Mouse (Mus musculus) liver, embryonic 14.5 days (tissue): Measurements from ENCODE around the gene Gm20521. TPM values are rescaled to one million over a fixed set of nuclear protein-coding genes. Genes with fewer than 3 reads are reported as not detected.
"Not testable (repeated sequence)": the region's sequence is repeated elsewhere in the genome, so short reads cannot be mapped to it uniquely, and the experiment has no call there.

Experiments used
- ATAC-seq: fragments of 200-750 bp; cut with Nextera tagmentation; 2 replicates; pipeline ENCODE4 v1.8.0; 2017; ENCODE audit warnings: moderate number of reproducible peaks, mild to moderate bottlenecking, moderate library complexity; ENCODE audit not compliant: insufficient read depth
- DNase-seq, 3 experiments: peaks; one replicate each; pipeline ENCODE4 v3.0.0-alpha.2; 2012 to 2013; ENCODE audit warnings: low read depth in 3 of 3, low spot score in 3 of 3
- H3K27ac ChIP-seq: fragments of 300-500 bp; sonication (generic); 2 replicates; pipeline ENCODE4 v1.5.1; 2014; ENCODE audit warnings: moderate library complexity, mild to moderate bottlenecking, control low read depth, inconsistent platforms
- H3K27me3 ChIP-seq: fragments of 300-500 bp; sonication (generic); 2 replicates; pipeline ENCODE4 v1.6.1; 2014; ENCODE audit warnings: mild to moderate bottlenecking, low read length, moderate library complexity; ENCODE audit not compliant: control insufficient read depth, insufficient read depth
- H3K36me3 ChIP-seq: fragments of 300-500 bp; sonication (generic); replicated peaks from 2 replicates; pipeline ENCODE4 v1.6.1; 2014; ENCODE audit warnings: low read depth; ENCODE audit not compliant: control insufficient read depth, insufficient read depth
- H3K4me1 ChIP-seq, 2 experiments: fragments of 200-500 bp in 1 of 2; fragments of 300-500 bp in 1 of 2; sonication (generic) in 1 of 2; replicated peaks; 2 replicates each; pipeline ENCODE4 v1.6.1; 2012 to 2014; ENCODE audit warnings: antibody characterized with exemption in 1 of 2, inconsistent platforms in 1 of 2, low read length in 1 of 2; ENCODE audit not compliant: control insufficient read depth in 2 of 2, insufficient read depth in 2 of 2
- H3K4me2 ChIP-seq: fragments of 300-500 bp; sonication (generic); 2 replicates; pipeline ENCODE4 v1.6.1; 2014; ENCODE audit warnings: low read depth, mild to moderate bottlenecking, control low read depth, moderate library complexity
- H3K4me3 ChIP-seq, 2 experiments: fragments of 200-500 bp in 1 of 2; fragments of 300-500 bp in 1 of 2; sonication (generic) in 1 of 2; 2 replicates each; pipeline ENCODE4 v1.5.1; 2012 to 2014; ENCODE audit warnings: low read depth in 2 of 2, low read length in 2 of 2, mild to moderate bottlenecking in 2 of 2, control low read depth in 1 of 2, inconsistent platforms in 1 of 2, moderate library complexity in 1 of 2; ENCODE audit not compliant: insufficient read depth in 1 of 2
- H3K9ac ChIP-seq: fragments of 300-500 bp; sonication (generic); replicated peaks from 2 replicates; pipeline ENCODE4 v1.6.1; 2014; ENCODE audit warnings: mild to moderate bottlenecking, control low read depth, moderate library complexity
- H3K9me3 ChIP-seq: fragments of 300-500 bp; sonication (generic); 2 replicates; pipeline ENCODE4 v1.6.1; 2016; ENCODE audit warnings: low read length, mixed read lengths; ENCODE audit not compliant: control insufficient read depth
- CTCF ChIP-seq: IDR thresholded peaks from 2 replicates; pipeline ENCODE4 v1.5.1; 2016; ENCODE audit warnings: antibody characterized with exemption, low read depth, control low read depth
- EP300 ChIP-seq: IDR thresholded peaks from 2 replicates; pipeline ENCODE4 v1.6.1; 2016; ENCODE audit warnings: antibody characterized with exemption, low read depth
- WGBS: fragments of 180-500 bp; shearing (Covaris S2); extraction: QIAGEN DNeasy Blood & Tissue Kit; methylation state at CpG from one replicate; pipeline ENCODE4 v1.1.7; 2014; ENCODE audit not compliant: insufficient replicate concordance; 5-methylcytosine and 5-hydroxymethylcytosine counted together
- polyA plus RNA-seq, 2 experiments: library from polyadenylated mRNA; depleted of rRNA in 1 of 2; stranded (reverse) in 1 of 2; unstranded in 1 of 2; fragments of >200 nt; fragmentation: Nextera tagmentation in 1 of 2; extraction: Ambion mirVana in 1 of 2; gene quantifications; 2 replicates each; pipeline versions ENCODE4 v1.2.1 to v1.2.3; 2012 to 2014

Gene Gm20521
- polyA plus RNA-seq, 2 experiments = 0.06 TPM; not detected in 1

DNA sequence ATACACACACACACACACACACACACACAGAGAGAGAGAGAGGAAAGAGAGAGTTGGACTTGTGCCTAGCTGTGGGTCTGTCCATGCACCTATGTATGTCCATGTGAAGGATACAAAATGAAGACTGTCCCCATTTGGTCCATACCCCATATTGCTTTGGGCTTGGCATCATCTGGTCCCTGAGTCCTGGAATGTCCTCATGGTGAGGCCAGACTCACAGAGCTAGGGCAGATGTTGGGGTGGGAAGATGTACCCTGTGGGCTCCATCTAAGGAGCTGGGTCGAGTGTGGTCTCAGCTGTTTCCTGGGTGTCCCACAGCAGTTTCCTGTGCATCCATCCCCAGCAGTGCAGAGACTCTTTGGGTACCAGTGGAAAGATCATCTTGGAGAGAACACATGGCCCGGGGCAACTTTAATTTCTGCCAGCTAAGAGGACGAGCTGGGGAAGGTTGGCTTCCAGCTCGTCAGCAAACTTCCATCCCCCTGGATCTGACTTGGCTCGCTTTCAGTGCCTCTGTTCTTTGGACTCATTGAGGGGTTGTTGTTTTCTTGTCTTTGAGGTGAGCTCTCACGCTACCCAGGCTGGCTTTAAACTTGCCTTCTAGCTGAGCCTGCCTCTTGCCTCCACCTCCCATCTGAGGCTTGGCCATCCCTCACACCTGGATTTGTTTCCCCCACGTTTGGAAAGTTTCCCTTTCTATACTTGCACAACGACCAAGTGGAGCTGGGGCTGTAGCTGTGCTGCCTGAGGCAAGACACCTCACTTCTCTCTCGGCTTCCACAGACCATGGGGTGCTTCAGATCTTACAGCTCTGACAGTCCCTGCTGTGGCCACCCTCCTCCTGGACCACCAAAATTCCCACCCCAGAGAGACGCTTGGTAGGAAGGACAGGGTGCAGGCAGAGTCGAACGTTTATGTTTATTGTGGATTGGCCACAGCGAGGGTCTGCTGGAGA is 58.1 kb downstream of the Gm20521 start:
- WGBS = 40% methylated on average over 13 of the region's 13 CpGs
- no peaks in the 10 kb centered on the region for H3K9me3 ChIP-seq
- no peaks in the 10 kb centered on the region for H3K27me3 ChIP-seq
- no peak overlapping the region for H3K9ac ChIP-seq
- H3K27ac ChIP-seq = no peak overlapping the region
- DNase-seq (no peak), ATAC-seq (no peak)
- H3K4me2 ChIP-seq = no peak overlapping the region
- H3K36me3 ChIP-seq = no peaks in the 10 kb centered on the region
- H3K4me1 ChIP-seq = no peaks in the 10 kb centered on the region
- no peak overlapping the region for H3K4me3 ChIP-seq
- TF ChIP-seq CTCF (no peak), EP300 (no peak)

DNA sequence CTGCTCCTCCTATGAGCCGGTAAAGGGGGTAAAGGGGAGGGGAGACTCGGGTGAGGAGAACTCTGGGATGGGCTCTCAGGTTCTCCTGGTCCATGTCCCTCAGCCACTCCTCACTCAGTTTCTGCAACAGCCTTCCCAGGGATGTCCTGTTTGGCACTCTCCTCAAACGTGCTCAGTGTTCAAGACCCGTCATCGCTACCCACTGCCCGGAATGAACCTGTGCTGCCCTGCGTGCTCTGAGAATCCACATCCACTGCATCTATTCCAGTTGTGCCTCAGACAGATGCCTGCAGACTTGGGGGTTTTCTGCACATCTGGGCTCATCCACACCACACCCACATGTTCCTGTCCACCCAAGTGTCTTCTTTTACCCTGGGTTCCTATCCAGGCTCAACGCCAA is 59.2 kb downstream of the Gm20521 start:
- WGBS = 70% methylated on average over 8 of the region's 8 CpGs
- ATAC-seq = no peak
- DNase-seq = no peak
- Histone ChIP-seq H3K27me3 (no peaks in the 10 kb centered on the region), H3K9me3 (no peaks in the 10 kb centered on the region), H3K27ac (no peak overlapping the region), H3K4me2 (no peak overlapping the region), H3K36me3 (no peaks in the 10 kb centered on the region), H3K4me1 (no peaks in the 10 kb centered on the region), H3K4me3 (no peak overlapping the region), H3K9ac (no peak overlapping the region)
- TF ChIP-seq CTCF = no peak
- TF ChIP-seq EP300 = no peak

DNA sequence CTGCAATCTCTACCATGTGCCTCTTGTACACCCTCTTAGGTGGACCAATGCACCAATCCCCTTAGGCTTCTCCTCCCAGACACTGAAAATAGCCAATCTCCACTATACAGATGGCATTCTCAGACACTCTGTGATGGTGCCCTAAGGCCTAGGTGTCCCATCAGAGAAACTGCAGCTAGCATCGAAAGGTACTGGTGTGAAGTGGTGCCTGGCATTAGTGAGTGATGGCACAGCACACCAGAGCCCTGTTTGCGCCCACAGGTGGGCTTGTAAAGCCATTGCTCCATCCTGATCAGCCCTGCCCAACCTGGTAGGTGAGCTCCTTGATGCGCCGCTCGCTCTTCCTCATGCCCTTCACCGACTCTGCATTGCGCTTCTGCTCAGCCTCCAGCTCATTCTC is 60.7 kb downstream of the Gm20521 start:
- no peak overlapping the region for H3K4me2 ChIP-seq
- no peak overlapping the region for H3K9ac ChIP-seq
- no peaks in the 10 kb centered on the region for H3K36me3 ChIP-seq
- DNase-seq (no peak), ATAC-seq (no peak)
- H3K4me1 ChIP-seq = no peaks in the 10 kb centered on the region
- no peak overlapping the region for H3K27ac ChIP-seq
- no peaks in the 10 kb centered on the region for H3K27me3 ChIP-seq
- WGBS = 75% methylated on average over 7 of the region's 7 CpGs
- TF ChIP-seq CTCF (no peak), EP300 (no peak)
- H3K9me3 ChIP-seq = no peaks in the 10 kb centered on the region
- no peak overlapping the region for H3K4me3 ChIP-seq

DNA sequence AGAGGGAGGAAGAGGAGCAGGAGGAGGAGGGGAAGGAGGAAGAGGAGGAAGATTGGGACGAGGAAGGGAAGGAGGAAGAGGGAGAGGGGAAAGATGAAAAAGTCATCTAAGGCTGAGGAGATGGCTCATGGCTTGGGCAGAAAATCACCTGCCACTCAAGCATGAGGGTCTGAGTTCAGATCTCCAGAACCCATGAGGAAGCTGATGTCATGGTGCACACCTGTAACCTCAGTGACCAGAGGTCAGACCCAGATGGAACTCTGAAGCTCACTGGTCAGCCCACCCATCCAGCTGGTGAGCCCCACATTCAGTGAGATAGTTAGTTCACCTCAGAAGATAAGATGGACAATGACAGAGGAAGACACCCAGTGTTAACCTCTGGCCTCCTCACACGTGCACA is 61.7 kb downstream of the Gm20521 start:
- no peaks in the 10 kb centered on the region for H3K9me3 ChIP-seq
- no peak for ATAC-seq
- H3K27me3 ChIP-seq = no peaks in the 10 kb centered on the region
- H3K4me1 ChIP-seq = no peaks in the 10 kb centered on the region
- H3K4me2 ChIP-seq = no peak overlapping the region
- DNase-seq = no peak
- no peak overlapping the region for H3K4me3 ChIP-seq
- 34% methylated on average over 2 of the region's 2 CpGs for WGBS
- no peaks in the 10 kb centered on the region for H3K36me3 ChIP-seq
- TF ChIP-seq CTCF (no peak), EP300 (no peak)
- H3K27ac ChIP-seq = no peak overlapping the region
- H3K9ac ChIP-seq = no peak overlapping the region

GRCm38 (mm10) chr14:54945975-54946704 is 62.9 kb downstream of the Gm20521 start:
- TF ChIP-seq EP300 = no peak
- 69% methylated on average over 19 of the region's 19 CpGs for WGBS
- DNase-seq = no peak

GRCm38 (mm10) chr14:54947008-54947407 is 63.8 kb downstream of the Gm20521 start:
- H3K27me3 ChIP-seq, H3K27ac ChIP-seq, ATAC-seq, H3K9ac ChIP-seq, H3K36me3 ChIP-seq, H3K4me3 ChIP-seq, H3K4me2 ChIP-seq, DNase-seq, H3K4me1 ChIP-seq, H3K9me3 ChIP-seq: not testable (repeated sequence)
- WGBS = 69% methylated on average over 9 of the region's 11 CpGs

More at GRCm38 (mm10) chr14:54945975-54946704, 62.9 kb downstream of the Gm20521 start:
- no peak for ATAC-seq
- Histone ChIP-seq H3K9me3 (no peaks in the 10 kb centered on the region), H3K27ac (no peak overlapping the region), H3K9ac (no peak overlapping the region), H3K4me1 (no peaks in the 10 kb centered on the region), H3K27me3 (no peaks in the 10 kb centered on the region), H3K4me3 (no peak overlapping the region), H3K4me2 (no peak overlapping the region), H3K36me3 (no peaks in the 10 kb centered on the region)
